Mouse (Mus musculus): ENCODE measurements around the gene Nipsnap1.

GRCm38 (mm10) chr11:4931009-4931601 is 57.4 kb downstream of the Nipsnap1 start:
- no peak for TF ChIP-seq EP300 (IDR thresholded peaks at IDR 0.05; ENCODE audit: low read depth)
- no peak for TF ChIP-seq CTCF (IDR thresholded peaks at IDR 0.05; ENCODE audit: low read depth)

Measured in liver, postnatal 0 days (tissue).